Mouse (Mus musculus) spleen, postnatal 14 days (tissue): ENCODE measurements around the gene Mrpl52.
A peak's percentile ranks its signal among the peaks of the same experiment; 100 is the strongest.

Experiments used
- DNase-seq, 2 experiments: peaks; one replicate each; pipeline ENCODE4 v3.0.0; 2021 to 2022; ENCODE audit warnings: low spot score in 2 of 2

The Mrpl52 gene

DNA sequence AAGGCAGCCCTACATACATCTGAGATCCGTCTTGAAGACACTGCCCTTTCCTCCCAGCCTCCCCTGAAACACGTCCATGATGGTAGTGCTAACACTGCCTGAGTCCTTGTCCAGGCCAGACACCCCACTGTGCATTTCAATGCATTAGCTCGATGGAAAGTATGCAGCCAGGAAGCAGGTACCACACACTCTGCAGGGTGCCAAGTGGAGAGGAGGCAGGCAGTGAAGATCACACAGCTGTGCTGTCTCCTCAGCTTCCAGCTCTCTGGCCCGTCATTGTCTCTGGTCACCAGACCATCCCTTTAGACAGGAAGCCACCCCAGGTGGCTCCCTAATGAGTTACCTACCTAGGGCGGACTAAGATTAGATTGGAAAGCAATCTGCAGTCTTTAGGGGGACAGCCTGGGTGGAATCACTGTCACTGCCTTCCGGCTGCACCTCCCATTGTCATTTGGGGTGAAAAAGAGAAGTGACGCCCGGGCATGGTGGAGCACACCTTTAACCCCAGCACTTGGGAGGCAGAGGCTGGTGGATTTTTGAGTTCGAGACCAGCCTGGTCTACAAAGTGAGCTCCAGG lies 14.6 kb upstream of the Mrpl52 start:
- no peak for DNase-seq

DNA sequence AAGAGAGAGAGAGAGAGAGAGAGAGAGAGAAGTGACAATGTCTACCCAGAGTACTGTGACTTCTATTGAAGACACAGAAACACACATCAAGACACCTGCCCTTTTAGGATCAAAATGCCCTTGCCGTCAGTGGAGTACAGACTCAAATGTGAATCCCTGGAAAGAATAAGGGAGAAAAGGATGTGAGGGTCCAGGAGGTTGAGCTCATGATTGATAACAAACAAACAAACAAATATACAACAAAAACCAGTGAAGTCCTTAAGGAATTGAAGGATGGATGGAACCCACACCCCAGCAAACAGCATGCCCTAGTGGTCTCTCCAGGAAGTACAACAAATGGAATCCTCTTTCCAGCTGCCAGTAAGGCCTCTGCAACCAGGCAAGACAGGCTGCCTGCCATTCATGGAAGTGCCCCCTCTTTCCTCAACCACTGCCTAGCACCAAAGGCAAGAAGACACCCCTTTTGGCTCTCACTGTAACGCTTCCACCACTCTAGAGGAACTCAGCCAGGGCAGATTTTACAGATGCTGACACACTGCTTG lies 14.0 kb upstream of the Mrpl52 start:
- peak in 1 of 2 experiments; percentile 37 for DNase-seq

DNA sequence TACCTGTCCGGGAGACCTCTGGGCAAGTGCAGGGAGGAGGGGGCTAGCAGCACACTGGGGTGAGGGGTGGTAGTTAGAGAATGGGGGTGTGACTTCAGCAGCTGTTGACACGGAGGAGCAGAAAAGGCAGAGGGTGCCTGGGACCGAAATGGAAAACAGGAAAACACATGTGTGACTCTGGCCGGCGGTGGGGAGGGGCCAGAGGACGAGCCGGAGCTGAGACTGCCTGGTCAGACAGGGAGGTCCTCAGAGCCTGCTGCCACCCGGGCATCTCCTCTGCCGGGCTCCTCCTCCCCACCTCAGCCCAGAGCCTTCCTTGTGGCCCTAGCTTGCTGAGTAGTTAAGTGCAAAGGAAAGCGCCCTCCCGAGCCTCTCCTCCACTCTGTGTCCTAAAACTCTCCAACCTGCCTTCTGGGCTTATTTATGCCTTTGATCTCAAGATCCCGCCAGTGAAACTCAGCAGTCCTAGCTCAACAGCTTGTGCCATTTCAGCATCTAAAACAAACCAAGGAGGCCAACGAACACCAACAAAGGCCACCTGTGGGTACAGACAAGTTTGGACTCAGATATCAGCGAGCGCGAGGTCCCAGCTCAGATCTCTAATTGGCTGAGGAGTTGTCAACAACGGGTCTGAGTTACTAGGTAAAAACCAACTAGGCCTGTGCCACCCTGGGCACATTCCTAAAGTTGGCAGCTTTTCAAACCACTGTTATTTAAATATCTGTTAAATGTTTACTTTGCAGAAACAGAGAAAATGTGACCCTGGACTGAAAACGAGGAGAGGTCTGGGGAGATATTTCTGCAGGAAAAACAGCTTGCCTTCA lies 12.6 kb upstream of the Mrpl52 start:
- no peak for DNase-seq

DNA sequence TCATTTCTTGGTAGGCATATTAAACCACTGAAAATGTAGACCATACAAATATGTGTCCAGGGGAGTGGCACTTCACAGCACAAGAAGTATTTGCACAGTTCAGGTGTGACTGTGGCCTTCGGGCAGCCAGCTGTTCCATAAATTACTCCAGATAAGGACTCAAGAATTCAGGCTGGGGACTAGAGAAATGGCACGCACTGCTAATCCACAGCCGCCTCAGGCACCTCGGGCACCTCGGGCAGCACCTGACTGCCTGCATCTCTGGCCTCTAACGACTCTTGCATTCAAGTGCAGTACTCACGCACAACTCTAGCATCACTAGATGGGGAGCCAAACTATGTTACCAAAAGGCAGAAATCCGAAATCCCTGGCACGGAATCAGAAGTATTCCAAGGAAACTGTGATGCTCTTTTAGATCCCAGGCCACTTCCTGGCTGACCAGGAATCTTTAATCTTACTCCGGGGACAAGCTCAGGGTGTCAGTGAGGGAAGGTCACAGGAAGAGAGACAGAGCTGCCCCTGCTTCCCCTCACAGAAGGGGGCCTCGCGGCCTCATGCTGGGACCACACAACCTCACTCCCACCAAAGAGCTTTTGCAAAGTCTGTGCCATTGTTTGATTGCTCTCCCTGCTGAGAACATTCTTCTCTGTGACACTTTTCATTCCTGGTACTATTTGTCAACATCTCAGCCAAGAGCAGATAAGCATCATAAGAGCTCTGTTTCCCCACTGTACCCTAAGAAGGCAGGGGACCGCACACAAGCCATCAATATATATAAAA lies 11.3 kb upstream of the Mrpl52 start:
- no peak for DNase-seq

GRCm38 (mm10) chr14:54416229-54416775 lies 10.4 kb upstream of the Mrpl52 start:
- DNase-seq = no peak

- no peak for DNase-seq
These were observed 9.9 kb upstream of the Mrpl52 start for GRCm38 (mm10) chr14:54416830-54417229.

DNA sequence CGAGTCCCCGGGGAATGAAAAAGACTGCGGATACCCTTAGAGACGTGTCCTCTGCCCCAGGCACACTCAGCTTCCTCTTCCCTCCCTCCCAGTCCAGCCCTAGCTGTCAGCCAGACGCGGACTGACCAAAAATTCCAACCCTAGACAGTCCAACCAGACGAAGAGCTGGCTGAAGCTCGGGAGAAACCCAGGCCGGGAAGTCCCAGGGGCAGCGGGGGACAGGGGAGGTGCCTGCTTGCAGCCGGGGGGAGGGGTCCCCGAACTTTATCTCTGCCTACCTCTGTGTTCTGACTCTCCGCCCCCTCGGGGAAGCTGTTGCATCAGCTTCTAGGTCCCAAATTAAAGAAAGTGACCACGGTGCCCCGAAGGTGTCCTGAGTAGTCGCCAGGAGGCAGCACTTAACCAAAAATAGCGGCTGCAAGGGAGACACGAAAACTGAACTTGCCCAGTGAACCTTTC lies 9.1 kb upstream of the Mrpl52 start, which contains the start of gene Slc7a7:
TSS of gene Slc7a7 (minus strand) at position 158 of the 459 bp plus-strand sequence.
- peak in 1 of 2 experiments; percentile 26 for DNase-seq

- no peak for DNase-seq
These were observed 5.7 kb upstream of the Mrpl52 start for GRCm38 (mm10) chr14:54421014-54421413.

DNA sequence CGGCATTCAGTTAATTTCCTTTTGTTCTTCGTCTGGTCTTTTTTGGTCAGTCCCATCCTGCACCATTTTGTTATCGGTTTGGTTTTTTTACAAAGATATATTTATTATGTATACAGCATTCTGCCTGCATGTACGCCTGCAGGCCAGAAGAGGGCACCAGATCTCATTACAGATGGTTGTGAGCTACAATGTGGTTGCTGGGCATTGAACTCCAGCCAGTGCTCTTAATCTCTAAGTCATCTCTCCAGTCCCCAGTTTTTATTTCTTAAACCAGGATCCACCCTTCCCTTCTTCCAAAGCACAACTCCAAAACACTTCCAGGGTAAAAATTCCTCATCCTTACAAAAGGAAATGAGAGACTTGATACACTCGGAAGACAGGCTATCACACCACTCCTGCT lies 3.3 kb upstream of the Mrpl52 start:
- DNase-seq = no peak

DNA sequence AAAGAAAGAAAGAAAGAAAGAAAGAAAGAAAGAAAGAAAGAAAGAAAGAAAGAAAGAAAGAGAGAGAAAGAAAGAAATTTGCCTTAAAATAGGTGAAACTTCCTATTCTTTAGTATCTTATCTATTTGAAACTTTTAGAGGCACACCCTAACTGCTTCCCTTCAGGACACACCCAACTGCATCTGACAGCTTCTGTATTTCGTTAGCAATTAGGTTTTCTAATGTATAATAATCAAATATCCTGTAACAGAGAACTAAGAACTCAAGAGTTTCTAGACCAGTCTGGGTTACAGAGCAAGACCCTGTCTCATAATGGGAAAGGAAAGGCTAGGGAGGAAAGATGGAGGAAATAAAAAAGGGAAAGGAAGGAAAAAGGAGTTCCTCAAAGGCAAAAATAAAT lies 2.1 kb upstream of the Mrpl52 start:
- DNase-seq = no peak

GRCm38 (mm10) chr14:54425540-54425939 lies 1.2 kb upstream of the Mrpl52 start:
- no peak for DNase-seq

GRCm38 (mm10) chr14:54426003-54426688 lies 563 bp upstream of the Mrpl52 start:
- no peak for DNase-seq

GRCm38 (mm10) chr14:54427696-54428095 lies 987 bp downstream of the Mrpl52 start:
- DNase-seq = no peak

DNA sequence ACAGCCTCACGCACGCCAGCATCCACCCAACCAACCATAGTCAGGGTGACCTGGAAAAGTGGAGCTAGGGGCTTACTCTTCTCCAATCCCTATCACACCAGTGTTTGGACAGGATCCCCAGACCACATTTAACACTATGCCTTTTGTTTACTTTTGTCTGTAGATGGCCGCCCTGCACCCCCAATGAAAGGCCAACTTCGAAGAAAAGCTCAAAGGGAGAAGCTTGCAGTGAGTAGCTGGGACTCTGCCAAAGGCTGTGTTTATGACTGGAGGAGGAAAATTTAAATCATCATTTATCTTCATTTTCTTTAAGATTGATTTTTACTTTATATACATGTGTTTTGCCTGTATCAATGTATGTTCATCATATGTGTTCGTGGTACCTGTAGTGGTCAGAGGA lies 1.7 kb downstream of the Mrpl52 start:
- no peak for DNase-seq

GRCm38 (mm10) chr14:54429332-54430093 lies 2.8 kb downstream of the Mrpl52 start:
- DNase-seq = no peak

DNA sequence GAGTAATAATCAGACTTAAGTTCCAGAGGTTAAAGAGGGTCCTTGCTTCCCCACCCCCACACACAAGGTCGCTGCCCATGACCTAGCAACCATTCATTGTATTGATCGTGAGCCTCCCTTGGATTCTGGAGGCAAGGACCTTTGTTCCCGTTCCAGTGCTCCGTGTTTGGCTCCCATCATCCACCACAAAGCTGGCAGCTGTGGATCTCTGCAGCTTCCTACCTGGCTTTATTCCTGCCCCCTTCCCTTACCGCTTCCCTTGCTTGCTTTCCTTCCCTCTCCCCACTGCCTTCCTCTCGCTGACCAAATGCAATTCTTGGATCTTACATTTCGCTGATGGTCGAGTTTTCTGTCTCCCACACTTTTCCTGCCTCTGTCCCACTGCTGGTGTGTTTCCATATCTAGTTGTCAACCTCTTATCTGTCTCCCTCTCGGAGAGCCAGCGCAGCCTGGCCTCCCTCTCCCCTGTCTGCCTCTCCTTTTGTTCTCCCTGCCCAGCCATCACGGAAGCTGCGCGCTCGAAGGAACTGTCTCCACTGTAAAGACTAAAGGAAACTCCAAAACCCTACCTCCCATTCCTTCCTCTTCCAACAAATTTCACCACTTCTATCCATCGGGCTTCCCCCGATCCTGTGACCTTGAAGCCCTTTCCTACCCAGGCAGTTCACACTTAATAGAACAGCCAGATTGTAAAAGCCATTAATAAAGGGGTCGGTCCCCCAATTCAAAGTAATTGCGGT lies 3.9 kb downstream of the Mrpl52 start:
- no peak for DNase-seq

GRCm38 (mm10) chr14:54431334-54432077 lies 4.8 kb downstream of the Mrpl52 start, which contains the start of gene Mmp14:
TSS of gene Mmp14 (plus strand) at chr14:54431612.
- DNase-seq = no peak

DNA sequence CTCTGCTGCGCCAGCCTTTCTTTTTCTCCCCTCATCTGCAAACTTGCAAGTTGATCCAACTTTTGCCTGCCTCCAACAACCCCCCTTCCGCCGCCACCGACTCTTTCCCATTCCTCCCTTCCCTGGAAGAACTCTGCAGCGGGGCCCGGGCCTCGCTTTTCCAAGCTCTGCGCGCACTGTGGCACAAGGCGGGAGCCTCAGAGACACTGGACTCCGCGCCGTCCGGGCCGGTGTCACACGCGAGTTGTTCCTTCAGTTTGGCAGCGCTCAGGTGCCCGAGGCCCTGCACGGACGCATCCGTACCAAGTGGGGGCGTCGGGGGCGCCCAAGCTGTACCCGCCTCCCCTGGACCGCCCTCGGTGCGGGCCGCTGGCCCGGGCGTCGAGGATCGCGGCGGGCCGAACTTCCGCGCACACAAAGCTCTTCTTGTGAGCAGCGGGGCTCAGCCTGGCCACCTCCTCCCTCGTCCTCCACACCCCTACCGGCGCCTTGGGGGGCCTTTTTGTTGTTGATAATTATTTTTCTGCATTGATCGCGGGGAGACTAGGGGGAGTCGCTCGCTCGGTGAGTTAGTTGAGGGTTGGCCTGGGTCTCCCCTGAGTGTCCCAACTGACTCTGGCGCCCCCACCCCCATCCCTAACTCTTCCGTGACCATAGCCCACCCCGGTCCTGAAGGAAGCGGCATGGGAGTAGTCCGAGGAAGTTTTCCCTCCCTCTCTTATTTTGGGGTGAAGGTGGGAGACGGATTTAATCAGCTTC lies 5.5 kb downstream of the Mrpl52 start:
- peak in 1 of 2 experiments; percentile 50 for DNase-seq
